Mouse (Mus musculus) ES-Bruce4 (cell line): Measurements from ENCODE around the gene Gm10645.

Source experiments
- CTCF ChIP-seq: IDR thresholded peaks from one replicate; pipeline ENCODE4 v1.8.1; 2011; ENCODE audit warnings: low read depth, low read length
- EP300 ChIP-seq: IDR thresholded peaks from 2 replicates; pipeline ENCODE4 v1.6.1; 2011; ENCODE audit warnings: low read depth, low read length; ENCODE audit not compliant: insufficient read depth

- TF ChIP-seq EP300: no peak
- no peak for TF ChIP-seq CTCF
Observed at GRCm38 (mm10) chr8:83178228-83178742, 12.3 kb upstream of the Gm10645 start.
